Mouse (Mus musculus) C2C12 (cell line): Measurements from ENCODE around the gene Commd4. TPM values are rescaled to one million over a fixed set of nuclear protein-coding genes. Genes with fewer than 3 reads are reported as not detected.

Experiments used
- H3K27me3 ChIP-seq: one replicate; pipeline ENCODE4 v1.6.1; 2011; ENCODE audit not compliant: control insufficient read depth, insufficient read depth, insufficient read length
- H3K36me3 ChIP-seq: one replicate; pipeline ENCODE4 v1.6.1; 2011; ENCODE audit not compliant: control insufficient read depth, insufficient read depth
- H3K4me3 ChIP-seq: one replicate; pipeline ENCODE4 v1.5.1; 2011; ENCODE audit warnings: mild to moderate bottlenecking, control low read depth; ENCODE audit not compliant: poor library complexity, insufficient read depth, severe bottlenecking
- H3K79me2 ChIP-seq: one replicate; pipeline ENCODE4 v1.6.1; 2011; ENCODE audit not compliant: control insufficient read depth, insufficient read depth
- H3K79me3 ChIP-seq: one replicate; pipeline ENCODE4 v1.6.1; 2011; ENCODE audit warnings: low read depth, control low read depth
- H3ac ChIP-seq: one replicate; pipeline ENCODE3; 2011; ENCODE audit warnings: low read depth; ENCODE audit not compliant: control insufficient read depth, insufficient read length
- CEBPB ChIP-seq: IDR thresholded peaks from one replicate; pipeline ENCODE4 v1.6.1; 2011; ENCODE audit warnings: low read depth, mild to moderate bottlenecking, control low read depth, moderate library complexity
- CTCF ChIP-seq: IDR thresholded peaks from one replicate; pipeline ENCODE4 v1.5.1; 2011; ENCODE audit not compliant: control insufficient read depth, insufficient read depth, insufficient read length
- FOSL1 ChIP-seq: IDR thresholded peaks from one replicate; pipeline ENCODE4 v1.8.0; 2011; ENCODE audit warnings: mild to moderate bottlenecking, low read length; ENCODE audit not compliant: poor library complexity, insufficient read depth, severe bottlenecking
- MAX ChIP-seq: IDR thresholded peaks from one replicate; pipeline ENCODE4 v1.6.1; 2011; ENCODE audit warnings: mild to moderate bottlenecking, control low read depth
- MYOD1 ChIP-seq: IDR thresholded peaks from one replicate; pipeline ENCODE4 v1.6.1; 2011; ENCODE audit warnings: low read depth; ENCODE audit not compliant: control insufficient read depth, insufficient read length
- MYOG ChIP-seq: IDR thresholded peaks from one replicate; pipeline ENCODE4 v1.6.1; 2011; ENCODE audit not compliant: control insufficient read depth, insufficient read length; ENCODE audit errors: extremely low read depth
- USF1 ChIP-seq: IDR thresholded peaks from one replicate; pipeline ENCODE4 v1.6.1; 2011; ENCODE audit warnings: low read depth, mild to moderate bottlenecking, control low read depth, moderate library complexity
- polyA plus RNA-seq: library from polyadenylated mRNA; unstranded; fragments of >200 nt; fragmentation: generic; extraction: Trizol; gene quantifications from one replicate; pipeline ENCODE4 v1.2.1, GENCODE M21; 2012; ENCODE audit warnings: missing spikeins

The Commd4 gene
- polyA plus RNA-seq, 1 experiment = 80.9 TPM

DNA sequence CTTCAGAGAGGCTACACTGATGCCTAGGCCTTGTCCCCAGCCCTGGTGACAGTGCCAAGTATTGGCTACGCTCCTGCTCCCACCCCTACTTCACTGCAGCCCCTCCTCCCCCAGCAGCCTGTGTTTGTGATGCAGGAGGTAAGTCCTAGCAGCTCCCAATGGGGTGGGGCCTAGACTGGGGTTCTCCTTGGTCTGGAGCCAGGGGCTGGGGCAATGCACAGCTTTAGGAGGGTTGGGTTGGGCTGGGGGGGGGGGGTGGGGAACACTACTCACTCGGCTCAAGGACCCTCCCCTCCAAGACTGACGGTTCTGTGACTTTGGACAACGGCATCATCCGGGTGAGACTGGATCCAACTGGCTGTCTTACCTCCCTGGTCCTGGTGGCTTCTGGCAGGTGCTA is 18.6 kb downstream of the Commd4 start:
- Histone ChIP-seq H3K4me3 (no peak overlapping the region), H3K79me3 (no peaks in the 10 kb centered on the region), H3ac (no peak overlapping the region), H3K79me2 (no peaks in the 10 kb centered on the region), H3K36me3 (peaks cover 9% of the 10 kb centered on the region), H3K27me3 (no peaks in the 10 kb centered on the region)
- TF ChIP-seq MAX (no peak), FOSL1 (no peak), USF1 (no peak), CTCF (no peak), MYOG (no peak), CEBPB (no peak), MYOD1 (no peak)

DNA sequence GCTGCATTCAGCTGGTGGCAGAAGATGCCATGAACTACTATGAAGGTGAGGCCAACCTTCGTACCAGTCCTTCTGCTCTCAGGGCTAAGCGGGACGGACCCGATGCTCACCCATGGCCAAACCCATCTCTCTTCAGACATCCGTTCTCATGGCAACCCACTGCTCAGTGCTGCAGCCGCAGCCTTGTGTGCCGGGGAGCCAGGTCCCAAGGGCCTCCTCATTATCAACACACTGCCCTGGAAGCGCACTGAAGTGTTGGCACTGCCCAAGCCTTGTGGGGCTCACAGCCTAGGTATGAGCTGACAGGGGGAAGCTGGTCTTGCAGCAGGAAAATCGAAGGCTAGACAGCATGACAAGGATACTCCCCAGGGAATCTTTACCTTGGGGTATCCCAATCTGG is 19.0 kb downstream of the Commd4 start:
- Histone ChIP-seq H3K79me3 (no peaks in the 10 kb centered on the region), H3K4me3 (no peak overlapping the region), H3K79me2 (no peaks in the 10 kb centered on the region), H3K36me3 (peaks cover 14% of the 10 kb centered on the region), H3ac (no peak overlapping the region), H3K27me3 (no peaks in the 10 kb centered on the region)
- TF ChIP-seq FOSL1 = no peak
- TF ChIP-seq MAX = no peak
- no peak for TF ChIP-seq CEBPB
- no peak for TF ChIP-seq MYOG
- no peak for TF ChIP-seq MYOD1
- TF ChIP-seq CTCF = no peak
- no peak for TF ChIP-seq USF1

GRCm38 (mm10) chr9:57138507-57138906 is 19.6 kb downstream of the Commd4 start:
- no peak overlapping the region for H3K4me3 ChIP-seq
- H3K36me3 ChIP-seq = peaks cover 18% of the 10 kb centered on the region
- H3K79me2 ChIP-seq = no peaks in the 10 kb centered on the region
- no peak for TF ChIP-seq MYOG
- no peaks in the 10 kb centered on the region for H3K79me3 ChIP-seq
- no peaks in the 10 kb centered on the region for H3K27me3 ChIP-seq
- no peak overlapping the region for H3ac ChIP-seq

GRCm38 (mm10) chr9:57137777-57138176 is 20.4 kb downstream of the Commd4 start:
- peaks cover 20% of the 10 kb centered on the region for H3K36me3 ChIP-seq
- no peak overlapping the region for H3K4me3 ChIP-seq
- TF ChIP-seq MYOG (no peak), USF1 (no peak), MAX (no peak), CTCF (no peak), CEBPB (no peak), MYOD1 (no peak), FOSL1 (no peak)
- no peak overlapping the region for H3ac ChIP-seq
- no peaks in the 10 kb centered on the region for H3K27me3 ChIP-seq
- H3K79me2 ChIP-seq = no peaks in the 10 kb centered on the region
- H3K79me3 ChIP-seq = no peaks in the 10 kb centered on the region

DNA sequence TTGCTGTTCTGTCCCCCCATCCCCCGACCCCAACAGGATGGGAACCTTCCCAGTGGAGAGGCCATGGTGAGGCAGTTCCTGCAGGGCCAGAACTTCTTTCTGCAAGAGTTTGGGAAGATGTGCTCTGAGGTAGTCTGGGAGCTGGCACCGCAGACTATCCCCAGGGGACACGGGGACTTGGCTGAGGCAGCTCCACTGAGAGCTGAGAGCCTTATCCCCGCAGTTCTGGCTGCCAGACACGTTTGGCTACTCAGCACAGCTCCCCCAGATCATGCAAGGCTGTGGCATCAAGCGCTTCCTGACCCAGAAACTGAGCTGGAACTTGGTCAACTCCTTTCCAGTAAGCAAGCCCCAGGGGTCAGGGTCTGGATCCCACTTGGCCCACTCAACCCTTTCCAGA is 20.9 kb downstream of the Commd4 start:
- no peaks in the 10 kb centered on the region for H3K79me3 ChIP-seq
- H3K27me3 ChIP-seq = no peaks in the 10 kb centered on the region
- H3K4me3 ChIP-seq = no peak overlapping the region
- H3K36me3 ChIP-seq = peaks cover 20% of the 10 kb centered on the region
- no peaks in the 10 kb centered on the region for H3K79me2 ChIP-seq
- TF ChIP-seq MYOD1 (no peak), USF1 (no peak), CEBPB (no peak), FOSL1 (no peak), MAX (no peak), MYOG (no peak), CTCF (no peak)
- H3ac ChIP-seq = no peak overlapping the region

DNA sequence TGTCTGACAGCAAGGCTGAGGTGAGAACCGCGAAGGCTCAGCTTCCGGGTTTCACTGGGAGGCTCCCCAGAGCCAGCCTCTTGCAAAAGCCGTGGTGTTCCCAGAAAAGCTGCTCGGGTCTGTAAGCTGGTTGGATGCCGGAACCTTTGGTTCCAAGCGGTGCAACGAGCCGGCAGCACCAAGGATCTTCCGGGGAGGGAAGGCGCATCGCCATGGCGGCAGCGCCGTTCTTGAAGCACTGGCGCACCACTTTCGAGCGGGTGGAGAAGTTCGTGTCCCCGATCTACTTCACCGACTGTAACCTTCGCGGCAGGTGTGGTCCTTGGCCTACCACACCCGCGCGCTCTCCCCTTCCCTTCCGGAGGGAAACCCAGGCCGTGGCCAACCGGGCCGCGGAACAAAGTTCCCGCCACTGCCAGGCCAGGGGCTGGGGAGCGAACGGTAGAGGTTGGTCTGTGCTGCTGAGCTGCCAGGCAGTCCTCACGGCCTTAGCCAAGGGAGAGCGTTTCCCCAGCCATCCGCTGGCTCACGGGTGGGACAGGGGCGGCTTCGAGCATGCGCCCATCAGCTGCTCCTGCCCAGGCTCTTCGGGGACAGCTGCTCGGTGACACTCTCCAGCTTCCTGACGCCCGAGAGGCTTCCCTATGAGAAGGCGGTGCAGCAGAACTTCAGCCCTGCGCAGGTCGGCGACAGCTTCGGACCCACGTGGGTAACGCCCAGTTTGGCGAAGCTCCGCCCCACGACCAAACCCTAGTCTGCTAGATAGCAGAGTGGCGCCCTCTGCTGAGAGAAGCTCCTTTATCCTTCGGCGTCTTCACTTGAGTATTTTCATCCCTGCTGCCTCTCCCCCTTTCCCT is 27.3 kb downstream of the Commd4 start, which contains the start of gene Man2c1:
Man2c1 (plus strand) TSS at position 114 of the 857 bp plus-strand sequence.
- Histone ChIP-seq H3K27me3 (no peaks in the 10 kb centered on the region), H3K79me3 (no peaks in the 10 kb centered on the region), H3K79me2 (peaks cover 12% of the 10 kb centered on the region), H3K4me3 (peak within 1 kb of the TSS; percentile 69), H3K36me3 (peaks cover 41% of the 10 kb centered on the region), H3ac (peak within 1 kb of the TSS; percentile 79)
- TF ChIP-seq MYOD1 (no peak), USF1 (peak; percentile 67), CEBPB (peak; percentile 51), CTCF (peak; percentile 57)
